Mouse (Mus musculus) CH12.LX (cell line): ENCODE measurements around the gene Fscn1.

ENCODE experiments used
- CTCF ChIP-seq, 2 experiments: IDR thresholded peaks in 1 of 2; conservative IDR thresholded peaks in 1 of 2; 2 replicates each; pipeline ENCODE4 v1.5.1; 2011 to 2012; ENCODE audit warnings: low read depth in 2 of 2, low read length in 2 of 2, improper control_type of control experiment in 1 of 2, inconsistent platforms in 1 of 2, mild to moderate bottlenecking in 1 of 2, moderate library complexity in 1 of 2
- ELF1 ChIP-seq: IDR thresholded peaks from 2 replicates; pipeline ENCODE4 v1.6.1; 2014; ENCODE audit warnings: low read depth, mild to moderate bottlenecking, inconsistent platforms, low read length, improper control_type of control experiment
- HCFC1 ChIP-seq: IDR thresholded peaks from 2 replicates; pipeline ENCODE4 v1.6.1; 2012; ENCODE audit warnings: low read depth, mild to moderate bottlenecking, inconsistent platforms, low read length, improper control_type of control experiment
- JUND ChIP-seq: conservative IDR thresholded peaks from 2 replicates; pipeline ENCODE4 v1.6.1; 2011; ENCODE audit warnings: low read depth, low read length, improper control_type of control experiment
- KAT2A ChIP-seq: IDR thresholded peaks from 2 replicates; pipeline ENCODE4 v1.6.1; 2012; ENCODE audit warnings: low read length, improper control_type of control experiment, inconsistent platforms; ENCODE audit not compliant: insufficient replicate concordance
- MAZ ChIP-seq: IDR thresholded peaks from 2 replicates; pipeline ENCODE4 v1.6.1; 2012; ENCODE audit warnings: low read depth, mild to moderate bottlenecking, inconsistent platforms, low read length, improper control_type of control experiment, moderate library complexity
- POLR2A ChIP-seq: IDR thresholded peaks from 2 replicates; pipeline ENCODE4 v1.6.1; 2011; ENCODE audit warnings: low read depth, mild to moderate bottlenecking, improper control_type of control experiment, low read length
- RAD21 ChIP-seq: IDR thresholded peaks from 2 replicates; pipeline ENCODE4 v1.6.1; 2011; ENCODE audit warnings: low read depth, mild to moderate bottlenecking, low read length, improper control_type of control experiment, moderate library complexity
- SIN3A ChIP-seq: IDR thresholded peaks from 2 replicates; pipeline ENCODE4 v1.6.1; 2012; ENCODE audit warnings: low read length, improper control_type of control experiment, inconsistent platforms
- ZC3H11A ChIP-seq: IDR thresholded peaks from 2 replicates; pipeline ENCODE4 v1.6.1; 2012; ENCODE audit warnings: low read depth, mild to moderate bottlenecking, inconsistent platforms, low read length, improper control_type of control experiment

GRCm38 (mm10) chr5:142959576-142960556 is at the start of gene Fscn1:
- TF ChIP-seq HCFC1 (no peak), ZC3H11A (no peak), POLR2A (peak; percentile 91), CTCF (conservative IDR thresholded peaks at IDR 0.05 in 1 of 2, IDR thresholded peaks at IDR 0.05 in 1 of 2; ENCODE audit: low read depth in 2 of 2, low read length in 2 of 2) (no peak), RAD21 (no peak), KAT2A (no peak), SIN3A (no peak), ELF1 (peak; percentile 37; the same call in 1 of the 2 replicates), MAZ (peak; percentile 87), JUND (no peak)
